Mouse (Mus musculus): Measurements from ENCODE around the gene Wbp11. TPM values are rescaled to one million over a fixed set of nuclear protein-coding genes. Genes with fewer than 3 reads are reported as not detected.
"Not testable (repeated sequence)": the region's sequence is repeated elsewhere in the genome, so short reads cannot be mapped to it uniquely, and the experiment has no call there.

The Wbp11 gene
- total RNA-seq, 2 experiments from 2014 or later: 120 to 128 TPM

DNA sequence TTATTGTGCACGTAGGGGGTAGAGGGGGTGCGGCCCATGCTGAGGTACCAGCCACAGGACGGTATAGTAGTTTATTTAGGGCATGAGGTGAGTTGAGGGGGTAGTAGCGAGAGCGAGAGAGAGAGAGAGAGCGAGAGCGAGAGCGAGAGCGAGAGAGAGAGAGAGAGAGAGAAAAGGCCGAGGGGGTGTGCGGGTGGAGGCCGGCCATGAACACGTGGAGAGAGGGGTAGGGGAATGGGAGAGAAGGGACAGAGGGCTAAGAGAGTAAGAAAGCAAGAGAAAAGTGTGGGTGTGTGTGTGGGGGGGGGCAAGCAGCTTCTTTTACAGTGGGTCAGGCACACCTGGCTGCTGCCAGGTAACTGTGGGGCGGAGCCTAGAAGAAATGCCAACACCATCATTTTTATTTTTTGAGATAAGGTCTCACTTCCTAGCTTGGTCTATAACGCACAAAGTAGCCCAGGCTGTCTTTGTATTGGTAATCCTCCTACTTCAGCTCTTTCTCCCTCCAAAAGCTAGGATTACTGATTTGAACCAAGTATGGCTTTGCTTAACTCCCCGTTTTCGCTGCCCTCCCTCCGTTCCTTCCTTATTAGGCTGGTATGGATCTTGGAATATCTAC, 20.5 kb downstream of the Wbp11 start:
- intact Hi-C loops (cut with DNase I): no loop called here
- DNase-seq (ENCODE audit: low spot score in 2 of 2): no peak

DNA sequence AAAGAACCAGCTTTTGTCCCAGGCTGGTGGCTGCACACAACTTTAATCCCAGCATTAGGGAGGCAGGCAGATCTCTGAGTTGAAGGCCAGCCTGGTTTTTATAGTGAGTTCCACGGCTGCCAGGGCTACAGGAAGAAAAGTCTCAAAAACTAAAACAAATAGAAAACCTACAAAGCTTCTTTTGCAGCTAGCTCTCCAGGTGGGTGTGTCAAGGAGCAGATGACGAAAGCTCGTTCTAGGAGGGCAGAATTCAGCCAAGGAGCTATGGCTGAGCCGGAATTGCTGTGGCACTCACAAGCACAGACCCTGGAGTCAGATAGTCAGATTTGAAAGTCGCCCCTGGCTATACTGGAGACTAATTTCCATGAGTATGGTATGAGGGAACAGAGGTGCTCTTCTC, 21.2 kb downstream of the Wbp11 start:
- no peak for DNase-seq (ENCODE audit: low spot score in 2 of 2)
- intact Hi-C loops (cut with DNase I): no loop called here

DNA sequence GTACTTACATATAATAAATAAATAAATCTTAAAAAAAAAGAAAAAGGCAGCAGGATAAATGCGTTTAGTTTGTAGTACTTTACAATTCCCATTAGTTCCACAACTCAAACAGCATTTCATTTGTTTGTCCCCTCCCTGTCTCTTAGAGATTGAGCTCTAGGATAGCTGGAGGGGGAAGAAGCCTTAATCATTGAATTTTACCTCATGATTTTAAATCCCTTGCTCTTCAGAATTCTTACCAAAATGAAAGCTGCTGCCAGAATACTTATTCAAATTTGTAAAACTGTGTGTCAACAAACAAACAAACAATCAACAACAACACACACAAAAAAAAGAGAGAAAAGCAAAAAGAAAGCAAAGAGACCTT, 22.6 kb downstream of the Wbp11 start:
- DNase-seq (ENCODE audit: low spot score in 2 of 2): no peak
- intact Hi-C loops (cut with DNase I): no loop called here

DNA sequence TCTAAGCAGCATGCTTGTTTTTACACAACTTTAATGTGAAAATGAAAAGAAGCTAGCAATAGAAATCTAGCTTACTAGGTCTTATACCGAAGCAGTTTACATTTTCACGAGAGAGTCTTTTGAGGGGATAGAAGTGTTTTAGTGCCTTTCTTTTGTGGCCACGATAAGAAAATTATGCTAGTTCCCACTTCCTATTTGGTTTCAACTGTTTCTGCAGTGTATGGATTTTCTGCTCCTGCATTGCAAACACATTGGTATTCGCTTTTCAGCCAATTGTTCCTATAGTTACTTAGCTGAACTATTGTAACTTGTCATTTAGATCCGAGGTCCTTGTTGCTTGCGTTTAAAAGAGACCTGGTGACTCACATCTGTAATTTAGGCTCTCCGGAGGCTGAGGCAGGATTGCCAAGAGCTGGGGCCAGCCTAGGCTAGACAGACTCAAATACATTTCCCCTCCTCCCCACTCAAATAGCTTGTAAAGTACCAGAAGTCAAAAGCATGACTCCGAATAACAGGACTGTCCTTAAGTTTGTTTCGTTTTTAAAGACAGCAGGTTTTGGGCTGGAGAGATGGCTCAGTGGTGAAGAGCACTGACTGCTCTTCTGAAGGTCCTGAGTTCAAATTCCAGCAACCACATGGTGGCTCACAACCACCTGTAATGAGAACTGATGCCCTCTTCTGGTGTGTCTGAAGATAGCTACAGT, 23.2 kb downstream of the Wbp11 start:
- intact Hi-C loops (cut with DNase I): no loop called here

DNA sequence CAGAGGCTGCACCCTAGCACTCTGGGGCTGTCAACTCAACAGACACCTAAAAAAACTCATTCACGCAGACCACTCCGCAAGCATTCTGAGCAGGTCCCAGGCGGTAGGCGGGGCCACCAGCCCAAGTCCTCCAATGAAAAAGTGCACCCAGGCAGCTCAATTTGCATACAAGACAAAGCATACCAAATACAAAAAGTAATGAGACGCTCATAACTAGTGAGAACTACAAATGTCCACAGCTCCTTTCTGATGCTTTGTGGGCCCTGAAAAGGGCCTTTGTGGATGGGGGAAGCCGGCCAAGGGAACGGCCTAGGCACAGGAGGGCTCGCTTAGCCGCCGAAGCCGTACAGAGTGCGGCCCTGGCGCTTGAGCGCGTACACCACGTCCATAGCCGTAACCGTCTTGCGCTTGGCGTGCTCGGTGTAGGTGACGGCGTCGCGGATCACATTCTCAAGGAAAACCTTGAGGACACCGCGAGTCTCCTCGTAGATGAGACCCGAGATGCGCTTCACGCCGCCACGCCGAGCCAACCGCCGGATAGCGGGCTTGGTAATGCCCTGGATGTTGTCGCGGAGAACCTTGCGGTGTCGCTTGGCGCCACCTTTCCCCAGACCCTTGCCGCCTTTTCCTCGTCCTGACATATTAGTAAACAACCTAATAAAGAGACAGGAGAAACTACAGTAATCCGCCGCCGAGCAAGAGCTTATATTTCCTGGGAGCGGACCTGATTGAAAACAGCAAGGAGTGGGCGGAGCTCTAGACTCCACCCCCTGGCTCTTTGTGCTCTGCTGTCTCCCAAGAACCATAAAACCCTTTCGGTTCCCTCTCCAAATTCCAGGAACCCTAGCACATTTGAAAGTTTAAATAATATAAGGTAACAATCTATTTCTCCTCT, 24.0 kb downstream of the Wbp11 start, which contains the start of gene Hist4h4:
TSS of gene Hist4h4 (minus strand) at position 677 of the 895 bp plus-strand sequence.
- peak; percentile 96 to 98 for DNase-seq (ENCODE audit: low spot score in 2 of 2)
- intact Hi-C loops (cut with DNase I): no loop called here

More for the DNA sequence above, 23.2 kb downstream of the Wbp11 start:
- no peak for DNase-seq (ENCODE audit: low spot score in 2 of 2)

DNA sequence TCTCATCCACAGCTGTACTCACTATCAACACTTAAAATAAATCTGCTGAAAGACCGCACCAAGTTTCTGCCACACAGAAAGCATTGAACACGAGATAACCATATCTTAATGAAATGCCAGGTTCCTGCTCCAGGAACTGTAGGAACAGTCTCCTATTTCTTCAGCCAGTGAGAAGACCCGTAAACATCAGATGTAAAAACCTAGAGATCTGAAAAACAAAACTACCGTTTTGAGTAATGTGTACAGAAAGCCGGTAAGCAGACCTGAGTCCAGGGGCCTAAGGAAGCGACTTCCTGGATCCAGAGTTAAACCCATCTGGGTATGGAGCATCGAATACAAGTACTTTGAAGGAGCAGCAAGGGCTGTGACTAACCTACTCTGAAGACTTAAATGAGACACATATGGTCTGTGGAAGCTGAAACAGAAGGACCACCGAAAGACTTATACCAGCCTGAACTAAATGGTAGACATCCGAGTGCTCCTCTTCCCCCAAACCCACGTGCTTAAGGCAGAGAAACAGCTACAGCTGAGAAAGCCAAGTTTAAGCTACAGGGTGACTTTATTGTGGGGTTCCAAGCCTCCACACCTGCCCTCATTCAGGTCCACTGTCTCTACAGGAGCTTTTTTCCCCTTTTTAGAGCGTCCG, 24.8 kb downstream of the Wbp11 start:
- intact Hi-C loops (cut with DNase I): no loop called here

DNA sequence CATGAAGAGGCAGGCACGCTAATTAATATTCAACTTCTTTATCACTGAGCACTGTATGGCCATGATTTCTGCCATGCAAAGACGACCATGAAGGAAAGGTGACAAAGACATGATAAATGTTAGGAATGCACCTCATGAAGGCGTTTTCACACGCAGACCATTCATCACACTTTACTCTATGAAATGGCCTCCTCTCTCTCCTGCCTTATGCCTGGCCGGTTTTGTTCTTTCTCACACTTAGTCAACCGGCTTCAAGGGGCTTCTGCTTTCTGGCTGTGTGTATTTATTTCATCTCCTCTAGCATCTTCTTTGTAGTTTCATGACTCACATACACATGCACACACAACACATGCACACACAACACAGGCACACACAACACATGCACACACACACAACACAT, 26.8 kb downstream of the Wbp11 start:
- DNase-seq (ENCODE audit: low spot score in 2 of 2): no peak
- intact Hi-C loops (cut with DNase I): no loop called here

More for the DNA sequence above, 24.8 kb downstream of the Wbp11 start:
- DNase-seq (ENCODE audit: low spot score in 2 of 2): no peak

DNA sequence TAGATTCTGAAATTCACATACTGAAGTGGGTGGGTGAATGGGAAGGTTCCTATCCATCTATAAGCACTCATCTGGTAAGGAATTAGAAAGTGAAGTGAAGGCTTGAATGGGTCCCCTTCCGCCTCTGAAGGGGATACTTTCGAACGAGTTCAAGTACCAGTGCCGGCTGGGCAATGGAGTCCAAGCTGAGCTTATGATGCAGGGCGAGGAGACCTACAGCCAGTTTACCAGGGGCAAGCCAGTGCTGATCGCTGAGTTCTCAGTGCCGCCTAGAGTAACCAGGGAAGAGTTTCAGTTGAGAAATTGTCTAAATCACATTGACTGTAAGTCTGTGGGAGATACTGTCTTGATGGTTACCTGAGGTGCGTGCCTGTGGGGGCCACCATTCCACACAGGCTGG, 27.3 kb downstream of the Wbp11 start:
- no peak for DNase-seq (ENCODE audit: low spot score in 2 of 2)
- intact Hi-C loops (cut with DNase I): no loop called here

DNA sequence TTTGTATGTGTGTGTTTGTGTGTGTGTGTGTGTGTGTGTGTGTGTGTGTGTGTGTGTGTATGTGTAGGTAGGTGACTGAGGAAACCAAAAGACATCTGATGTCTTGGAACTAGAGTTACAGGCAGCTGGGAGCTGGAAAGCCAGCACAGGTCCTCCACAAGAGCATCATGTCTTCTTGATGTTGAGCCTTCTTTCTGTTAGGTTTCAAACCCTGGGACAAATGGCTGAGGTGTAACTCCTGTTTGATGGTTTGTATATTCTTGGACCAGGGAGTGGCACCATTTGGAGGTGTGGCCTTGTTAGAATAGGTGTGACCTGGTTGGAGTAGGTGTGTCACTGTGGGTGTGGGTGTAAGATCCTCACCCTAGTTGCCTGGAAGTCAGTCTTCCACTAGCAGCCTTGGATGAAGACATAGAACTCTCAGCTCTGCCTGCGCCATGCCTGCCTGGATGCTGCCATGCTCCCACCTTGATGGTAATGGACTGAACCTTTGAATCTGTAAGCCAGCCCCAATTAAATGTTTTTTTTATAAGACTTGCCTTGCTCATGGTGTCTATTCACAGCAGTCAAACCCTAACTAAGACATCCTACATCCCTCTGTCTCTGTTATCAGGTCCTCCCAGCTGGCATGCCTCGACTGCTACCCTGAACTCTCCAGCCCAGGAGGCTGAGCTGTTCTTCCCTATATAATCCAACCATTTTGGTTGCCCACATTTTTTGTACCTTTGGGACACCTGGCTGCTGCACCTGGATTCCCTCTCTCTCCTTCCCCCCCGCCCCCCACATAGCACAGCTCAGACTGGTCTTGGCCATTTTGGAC, 29.9 kb downstream of the Wbp11 start:
- DNase-seq (ENCODE audit: low spot score in 2 of 2); intact Hi-C loops (cut with DNase I): not testable (repeated sequence)

DNA sequence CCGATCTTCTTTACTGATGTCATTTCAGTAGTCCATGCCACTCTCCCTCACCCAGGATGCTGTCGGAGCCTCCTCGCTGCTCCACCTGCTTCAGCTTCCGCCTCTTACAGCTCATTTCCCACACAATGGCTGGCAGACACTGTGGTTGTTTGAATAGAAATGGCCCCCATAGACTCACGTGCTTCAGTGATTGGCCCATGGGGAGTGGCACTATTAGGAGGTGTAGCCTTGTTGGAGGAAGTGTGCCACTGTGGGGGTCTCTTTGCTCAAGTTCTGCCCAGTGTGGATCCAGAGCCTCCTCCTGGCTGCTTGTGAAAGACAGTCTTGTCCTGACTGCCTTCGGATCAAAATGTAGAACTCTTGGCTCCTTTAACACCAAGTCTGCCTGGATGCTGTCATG, 32.2 kb downstream of the Wbp11 start:
- intact Hi-C loops (cut with DNase I): no loop called here
- no peak for DNase-seq (ENCODE audit: low spot score in 2 of 2)

DNA sequence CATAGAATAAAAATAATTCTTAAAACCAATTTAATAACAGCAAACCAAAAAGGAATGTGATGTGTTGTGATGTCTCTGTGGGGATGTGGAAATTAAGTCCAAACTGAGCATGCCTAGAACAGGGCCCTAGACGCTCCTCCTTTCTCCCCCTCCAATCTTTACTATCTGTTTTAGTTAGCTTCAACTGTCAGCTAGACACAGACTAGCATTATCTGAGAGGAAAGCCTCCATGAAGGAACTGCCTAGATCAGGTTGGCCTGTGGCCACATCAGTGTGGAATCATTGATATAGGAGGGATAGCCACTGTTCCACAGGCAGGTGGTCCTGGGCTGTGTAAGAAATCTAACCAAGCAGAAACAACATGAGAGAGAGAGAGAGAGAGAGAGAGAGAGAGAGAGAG, 32.9 kb downstream of the Wbp11 start:
- no peak for DNase-seq (ENCODE audit: low spot score in 2 of 2)
- intact Hi-C loops (cut with DNase I): no loop called here

DNA sequence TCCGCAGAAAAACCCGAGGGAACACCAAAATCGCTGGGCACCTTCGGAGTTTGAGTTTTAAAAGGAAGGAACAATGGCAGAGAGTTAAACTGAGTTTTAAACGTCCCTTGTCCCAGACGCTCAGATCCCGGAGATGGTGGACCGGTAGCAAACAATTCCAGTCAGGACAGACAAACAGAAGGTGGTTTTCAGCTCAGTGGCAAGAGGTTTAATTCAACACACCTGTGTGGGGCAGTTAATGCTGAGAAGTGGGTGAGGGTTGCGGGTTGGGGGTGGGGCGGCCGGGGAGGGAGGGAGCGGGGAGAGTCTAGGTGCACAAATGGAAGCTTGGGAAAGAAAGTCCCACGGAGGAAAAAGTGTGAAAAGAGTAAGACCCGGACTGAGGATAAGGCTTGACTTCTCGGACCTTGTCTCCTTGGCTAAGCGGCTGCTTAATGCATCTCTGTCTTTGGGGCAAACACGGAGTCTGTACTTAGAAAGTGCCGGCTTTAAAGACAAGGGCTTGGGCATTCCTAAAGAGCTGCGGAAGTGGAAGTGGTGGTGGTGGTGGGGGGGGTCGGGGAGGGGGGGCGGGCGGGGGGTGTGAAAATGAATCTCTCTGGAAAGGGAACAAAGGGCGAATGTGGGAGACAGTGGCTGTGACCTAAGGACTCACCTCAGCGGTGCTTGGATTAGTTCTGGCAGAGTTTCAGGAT, 34.1 kb downstream of the Wbp11 start:
- intact Hi-C loops (cut with DNase I): no loop called here
- no peak for DNase-seq (ENCODE audit: low spot score in 2 of 2)

DNA sequence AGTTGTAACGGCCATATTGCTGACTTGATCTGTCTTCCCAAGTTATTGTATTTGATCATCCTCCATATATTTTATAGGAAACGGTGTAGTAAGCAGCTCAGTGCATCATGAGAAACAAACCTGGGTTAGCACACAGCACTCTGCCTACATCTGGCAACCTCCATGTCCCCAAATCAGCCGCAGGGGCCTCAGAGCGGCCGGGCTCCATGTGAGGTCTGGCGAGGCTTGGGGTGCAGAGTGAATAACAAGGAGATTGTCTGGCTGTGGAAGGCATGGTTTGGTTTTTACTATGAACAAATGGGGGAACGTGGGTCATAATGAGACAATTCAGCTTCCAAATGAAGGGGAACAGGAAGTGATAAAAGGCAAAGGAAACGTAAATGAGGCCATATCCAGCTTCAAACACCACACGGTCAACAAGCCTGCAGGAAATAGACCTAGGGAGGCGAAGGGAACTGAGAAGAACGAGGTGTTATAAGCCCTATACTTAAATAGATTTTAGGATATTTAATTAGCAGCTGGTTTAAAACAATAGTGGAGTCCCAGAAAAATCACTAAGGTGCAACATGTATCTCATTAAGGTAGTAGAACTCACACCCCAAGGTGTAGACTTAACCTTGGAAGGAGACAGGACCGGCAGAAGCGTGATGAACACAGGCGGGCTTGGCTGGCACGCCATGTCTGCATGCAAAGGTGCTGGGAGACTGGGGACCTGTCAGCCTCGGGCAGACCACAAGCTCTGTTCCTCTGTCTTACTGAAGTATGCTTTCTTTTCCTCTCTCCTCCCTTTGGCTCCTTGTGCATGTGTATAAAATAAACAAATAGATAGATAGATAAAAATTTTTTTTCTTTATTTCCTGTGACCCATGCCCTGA, 34.9 kb downstream of the Wbp11 start:
- no peak for DNase-seq (ENCODE audit: low spot score in 2 of 2)
- intact Hi-C loops (cut with DNase I): no loop called here

DNA sequence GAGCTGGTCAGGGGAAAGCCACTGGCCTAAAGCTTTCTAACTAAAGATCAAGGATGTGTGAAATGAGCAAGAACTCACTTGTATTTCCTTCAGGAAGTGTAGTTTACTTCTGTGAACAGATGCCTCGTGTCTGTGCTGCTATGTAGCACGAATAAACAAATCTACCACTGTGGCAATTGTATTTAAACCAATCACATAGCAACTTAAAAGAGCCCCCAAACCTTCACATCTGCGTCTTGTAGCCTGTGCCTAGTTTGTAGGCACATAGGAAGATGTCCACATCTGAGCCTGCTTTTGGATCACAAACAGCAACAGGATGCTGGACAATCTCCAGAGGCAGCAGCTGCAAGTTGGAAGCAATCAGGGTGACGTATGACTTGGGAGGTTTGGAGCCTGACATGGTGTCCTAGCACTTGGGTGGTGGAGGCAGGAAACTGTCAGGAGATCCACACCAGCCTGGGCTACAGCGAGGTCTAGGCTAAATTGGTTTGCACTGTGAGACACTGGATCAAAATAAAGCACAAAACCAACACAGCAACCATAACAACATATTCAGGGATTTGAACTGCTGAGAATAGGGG, 38.6 kb downstream of the Wbp11 start:
- no peak for DNase-seq (ENCODE audit: low spot score in 2 of 2)
- intact Hi-C loops (cut with DNase I): no loop called here

DNA sequence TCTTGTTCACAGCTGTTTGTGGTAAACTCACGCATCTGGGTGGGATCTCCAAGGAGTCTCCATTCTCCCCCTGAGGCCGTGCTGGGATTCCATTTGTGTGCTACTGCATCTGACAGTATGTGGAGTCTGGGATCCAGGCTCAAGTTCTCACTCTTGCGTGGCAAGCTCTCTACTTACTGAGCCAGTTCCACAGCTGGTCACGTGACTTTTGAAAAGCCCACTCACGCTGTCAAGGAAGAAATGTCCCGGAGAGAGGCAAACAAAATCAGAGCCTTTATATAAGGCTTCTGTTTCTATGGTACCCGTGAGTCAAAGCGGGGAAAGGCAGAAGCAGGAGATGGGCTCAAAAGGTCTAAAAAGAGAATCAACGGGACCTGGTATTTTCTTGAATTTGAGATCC, 45.3 kb downstream of the Wbp11 start:
- DNase-seq (ENCODE audit: low spot score in 2 of 2): peak; percentile 59 to 84
- intact Hi-C loops (cut with DNase I): no loop called here

DNA sequence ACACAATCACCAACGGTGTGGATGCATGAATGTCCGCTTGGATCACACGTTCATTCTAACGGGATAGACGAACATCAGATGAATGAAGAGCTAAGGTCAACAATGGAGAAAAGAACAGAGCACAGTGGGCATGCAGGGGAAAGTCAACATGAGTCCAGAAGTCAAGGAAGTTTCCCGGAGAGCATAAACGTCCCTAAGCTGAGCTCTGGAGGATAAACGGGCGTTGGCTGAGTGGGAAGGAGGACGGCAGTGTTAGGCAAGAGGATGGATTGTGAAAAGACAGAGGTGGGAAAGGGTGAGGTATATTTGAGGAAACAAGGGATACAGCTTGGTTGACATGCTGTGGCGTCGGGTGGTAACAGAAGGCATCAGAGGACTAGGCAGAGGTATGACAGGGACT, 45.9 kb downstream of the Wbp11 start:
- DNase-seq (ENCODE audit: low spot score in 2 of 2): no peak
- intact Hi-C loops (cut with DNase I): no loop called here

DNA sequence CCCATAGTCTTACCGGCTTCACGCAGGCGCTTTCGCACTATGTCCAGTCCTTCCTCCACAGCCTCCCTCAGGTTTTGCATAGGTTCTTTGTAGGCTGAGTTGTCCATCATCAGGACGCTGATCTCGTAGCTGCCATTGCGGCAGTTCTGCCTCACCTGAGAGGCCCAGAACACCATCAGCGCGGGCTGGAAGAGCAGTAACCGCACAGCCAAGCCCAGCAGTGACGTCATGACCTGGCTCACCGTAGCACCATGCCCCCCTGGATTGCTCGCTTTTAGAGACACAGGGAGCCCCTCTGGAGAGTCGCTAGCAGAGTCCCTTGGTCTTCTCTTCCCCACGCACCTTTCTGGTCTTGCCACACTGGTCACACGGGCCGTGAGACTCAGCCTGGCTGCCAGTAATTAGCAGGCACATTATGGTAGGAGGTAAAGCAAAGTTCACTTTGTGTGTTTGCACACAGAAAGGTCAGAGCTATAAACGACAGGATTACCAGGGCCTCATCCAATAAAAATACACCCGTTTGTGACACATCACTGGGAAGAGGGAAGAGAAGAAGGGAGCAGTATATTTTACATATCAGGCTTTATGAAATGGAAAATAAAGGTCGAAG, 46.6 kb downstream of the Wbp11 start, which contains the start of gene Gucy2c:
TSS of gene Gucy2c (minus strand) at position 389 of the 610 bp plus-strand sequence.
- DNase-seq (ENCODE audit: low spot score in 2 of 2): no peak
- intact Hi-C loops (cut with DNase I): no loop called here

Data from left cerebral cortex, postnatal 14 days (tissue).